Mouse (Mus musculus): ENCODE results near the gene Tef.

Tef gene

DNA sequence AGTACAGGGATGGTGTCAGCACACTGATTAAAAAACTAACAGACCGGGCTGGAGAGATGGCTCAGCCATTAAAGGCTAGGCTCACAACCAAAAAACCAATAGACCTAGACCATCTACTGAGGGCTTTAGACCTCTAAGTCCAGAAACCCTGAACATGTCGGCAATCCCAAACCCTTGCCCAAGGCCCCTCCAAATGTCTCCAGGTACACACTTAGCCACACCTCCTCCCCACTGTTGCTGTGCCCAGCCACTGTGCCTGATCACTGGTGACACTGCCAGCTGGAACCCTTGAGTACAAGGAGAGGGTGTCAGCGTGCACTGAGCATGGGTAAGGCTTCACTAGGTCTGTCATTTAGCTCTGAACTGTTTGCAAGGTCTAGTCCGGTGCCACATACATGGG, 3.8 kb upstream of the Tef start:
- no peak for DNase-seq (ENCODE audit: low spot score in 2 of 2)

DNA sequence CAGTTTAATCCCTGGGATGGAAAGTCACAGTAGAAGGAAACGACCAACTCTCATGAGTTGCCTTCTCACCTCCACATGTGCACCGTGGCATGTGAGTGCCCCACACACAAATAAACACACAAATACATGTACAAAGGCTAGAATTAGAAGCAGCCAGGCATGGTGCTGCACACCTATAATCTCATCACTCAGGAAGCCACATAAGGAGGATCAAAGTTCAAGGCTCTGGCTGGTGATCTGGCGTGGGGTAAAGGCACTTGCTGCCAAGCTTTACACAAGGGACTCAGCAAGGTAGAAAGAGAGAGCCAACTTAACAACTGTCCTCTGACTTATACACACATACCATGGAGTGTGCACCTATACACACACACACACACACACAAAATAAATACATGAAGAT, 1.8 kb upstream of the Tef start:
- DNase-seq (ENCODE audit: low spot score in 2 of 2): no peak

DNA sequence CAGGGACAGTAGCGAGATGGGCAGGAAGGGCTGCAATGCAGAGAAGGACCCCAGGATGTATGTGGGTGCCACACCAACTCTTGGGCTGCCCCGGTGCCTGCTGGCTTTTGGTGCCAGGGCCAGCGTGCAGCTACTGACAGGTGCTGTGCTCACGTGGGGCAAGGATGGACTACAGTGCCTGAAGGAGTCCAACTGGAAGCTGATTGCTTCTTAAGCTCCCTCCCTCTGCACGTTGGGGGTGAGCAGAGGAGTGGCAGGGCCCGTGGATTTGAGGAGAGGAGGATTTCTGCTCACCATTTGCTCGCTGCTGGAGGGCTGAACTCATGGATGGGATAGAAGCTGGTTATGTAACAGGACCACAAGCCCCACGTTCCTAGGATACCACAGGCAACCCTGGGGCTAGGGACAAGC, 725 bp downstream of the Tef start:
- no peak for DNase-seq (ENCODE audit: low spot score in 2 of 2)

DNA sequence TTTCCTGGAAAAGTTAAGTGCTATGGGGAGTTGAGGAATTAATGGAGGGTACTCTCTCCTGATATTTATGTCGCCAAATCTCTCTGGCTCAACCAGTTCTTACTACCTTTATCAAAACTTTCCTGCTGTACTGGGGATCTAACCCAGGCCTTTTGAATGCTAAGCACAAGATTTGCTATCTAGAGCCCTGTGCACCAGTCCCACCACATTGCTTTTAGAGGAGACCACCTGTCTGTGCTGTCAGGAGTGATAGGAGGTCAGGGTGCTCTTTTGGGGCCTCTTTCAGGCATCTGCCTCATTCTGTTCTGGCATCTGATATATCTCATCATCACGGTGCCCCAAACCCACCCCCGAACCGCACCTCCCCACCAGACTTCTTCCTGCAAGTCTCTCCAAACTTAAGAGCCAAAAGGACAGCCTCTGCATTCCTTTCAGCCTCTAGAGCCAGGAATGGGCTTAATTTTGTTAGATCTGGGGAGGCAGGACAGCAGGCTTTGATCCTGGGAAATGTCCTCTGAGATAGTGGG, 1.3 kb downstream of the Tef start:
- no peak for DNase-seq (ENCODE audit: low spot score in 2 of 2)

DNA sequence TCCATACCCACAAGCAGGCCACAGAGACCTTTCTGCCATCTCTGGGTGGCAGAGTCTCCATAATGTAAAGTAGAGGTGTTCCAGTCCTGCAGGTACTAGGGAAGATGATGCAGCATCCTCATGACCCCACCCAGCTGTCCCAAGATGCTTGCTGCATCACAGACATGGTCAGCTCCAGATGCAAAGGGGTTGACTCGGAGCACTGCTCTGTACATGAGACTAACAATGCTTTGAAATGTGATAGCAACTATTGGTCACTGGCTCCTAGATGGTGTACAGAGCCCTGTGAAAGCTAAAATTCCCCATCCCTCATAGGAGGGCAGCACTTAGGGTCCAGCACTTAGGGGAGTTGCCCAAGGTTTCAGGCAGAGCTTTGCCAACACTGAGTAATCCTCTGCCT, 2.0 kb downstream of the Tef start:
- DNase-seq (ENCODE audit: low spot score in 2 of 2): no peak

DNA sequence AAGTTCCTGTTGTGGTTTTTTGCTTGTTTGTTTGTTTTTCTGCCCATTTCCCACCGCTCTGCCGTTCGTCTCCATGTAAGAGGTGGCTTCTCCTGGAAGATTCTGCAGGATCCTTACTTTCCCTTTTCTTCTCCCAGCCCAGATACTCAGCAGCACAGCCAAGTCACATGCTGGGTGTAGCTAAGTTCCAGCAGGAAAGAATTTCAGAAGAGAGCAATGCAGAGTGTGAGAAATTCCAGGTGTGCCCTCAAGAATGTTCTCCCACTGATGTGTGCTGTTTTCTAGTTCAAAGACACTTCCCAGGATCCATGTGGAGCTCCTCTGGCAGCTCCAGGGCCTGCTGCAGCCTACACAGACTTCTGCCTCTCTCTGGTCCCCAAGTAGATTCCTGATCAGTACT, 2.7 kb downstream of the Tef start:
- DNase-seq (ENCODE audit: low spot score in 2 of 2): no peak

DNA sequence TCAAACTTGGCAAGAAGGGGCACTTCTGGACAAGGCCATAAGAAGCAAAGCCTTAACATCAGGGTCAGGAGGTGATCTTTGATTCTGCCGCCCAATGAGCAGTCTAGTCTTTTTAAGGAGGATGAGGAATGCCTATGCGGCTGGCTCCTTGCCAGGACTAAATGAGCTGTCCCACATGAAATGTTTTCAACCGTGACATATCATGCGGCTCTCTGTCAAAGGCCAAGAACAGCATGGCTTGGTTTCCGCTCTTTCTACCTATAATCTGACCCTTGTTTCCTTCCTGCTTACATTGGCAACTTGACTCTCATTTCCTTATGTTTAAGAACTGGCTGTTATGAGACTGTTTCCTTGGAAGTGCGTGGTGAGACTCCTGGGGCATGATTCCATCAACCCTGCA, 3.4 kb downstream of the Tef start:
- no peak for DNase-seq (ENCODE audit: low spot score in 2 of 2)

DNA sequence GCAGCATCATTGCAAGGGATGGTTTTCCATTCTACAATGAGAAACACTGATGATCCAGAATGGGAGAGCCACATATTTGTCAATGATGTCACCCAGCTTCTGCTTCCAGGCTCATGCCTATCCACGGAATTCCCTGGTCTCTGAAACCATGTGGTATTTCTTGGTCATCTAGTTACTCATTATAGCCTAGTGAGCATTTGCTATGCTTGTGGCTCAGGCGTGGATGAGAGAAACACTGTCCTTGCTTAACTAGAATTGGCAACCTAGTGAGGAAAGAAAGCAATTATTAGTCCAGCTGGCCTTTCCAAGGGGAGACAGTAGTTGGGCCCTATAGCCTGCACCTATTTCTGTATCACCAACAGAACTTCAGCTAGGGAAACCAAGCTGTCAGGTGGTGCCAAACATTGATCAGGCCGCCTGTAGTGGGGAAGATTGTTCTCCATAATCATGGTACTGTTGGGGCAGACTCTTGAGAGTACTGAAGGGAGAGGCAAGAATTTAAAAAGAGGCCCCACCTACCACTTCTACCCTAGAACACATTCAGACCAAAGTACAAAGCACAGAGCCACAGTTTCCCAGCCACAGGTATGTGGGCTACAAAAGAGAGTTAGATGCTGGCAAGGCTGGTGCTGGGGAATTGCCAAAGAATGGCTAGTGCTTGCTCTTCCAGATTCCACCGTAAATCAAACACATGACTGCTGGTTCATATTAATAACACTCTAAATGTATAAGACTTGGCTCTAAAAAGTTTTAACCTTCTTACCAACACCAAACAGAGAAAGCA, 4.6 kb downstream of the Tef start:
- no peak for DNase-seq (ENCODE audit: low spot score in 2 of 2)

DNA sequence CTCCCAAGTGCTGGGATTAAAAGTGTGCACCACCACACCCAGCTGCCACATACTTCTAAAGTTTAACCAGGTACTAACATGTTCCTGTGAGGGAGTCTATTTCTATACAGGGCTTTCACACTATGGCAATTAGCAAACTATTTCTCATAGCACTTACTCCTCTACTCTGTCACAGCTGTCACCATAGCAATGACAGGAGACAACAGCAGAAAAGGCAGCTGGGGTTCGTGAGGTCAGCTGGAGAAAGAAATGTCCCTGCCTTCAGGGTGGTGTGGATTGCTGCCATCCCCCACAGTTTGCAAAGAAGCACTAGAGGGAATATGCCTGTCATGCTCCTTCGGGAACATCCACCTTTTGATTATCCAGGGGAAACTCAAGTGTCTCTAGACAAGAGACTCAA, 6.6 kb downstream of the Tef start:
- DNase-seq (ENCODE audit: low spot score in 2 of 2): no peak

DNA sequence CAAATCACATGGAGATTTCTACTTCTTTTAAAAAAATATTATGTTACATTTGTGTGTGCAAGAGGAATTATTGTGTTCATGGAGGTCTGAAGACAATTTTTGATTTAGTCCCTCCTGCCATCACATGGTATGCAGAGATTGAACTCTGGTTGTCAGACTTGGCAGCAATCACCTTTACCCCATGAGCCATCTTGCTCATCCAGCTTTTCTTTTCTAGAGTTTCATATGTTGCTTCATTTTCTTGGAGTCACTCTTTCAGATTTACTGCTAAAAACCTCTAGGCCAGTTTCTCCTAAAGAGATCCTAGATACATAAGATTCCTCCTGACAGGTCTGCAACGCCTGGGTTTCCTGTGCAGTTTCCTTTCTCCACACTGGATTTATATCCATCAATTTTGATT, 7.3 kb downstream of the Tef start:
- DNase-seq (ENCODE audit: low spot score in 2 of 2): no peak

DNA sequence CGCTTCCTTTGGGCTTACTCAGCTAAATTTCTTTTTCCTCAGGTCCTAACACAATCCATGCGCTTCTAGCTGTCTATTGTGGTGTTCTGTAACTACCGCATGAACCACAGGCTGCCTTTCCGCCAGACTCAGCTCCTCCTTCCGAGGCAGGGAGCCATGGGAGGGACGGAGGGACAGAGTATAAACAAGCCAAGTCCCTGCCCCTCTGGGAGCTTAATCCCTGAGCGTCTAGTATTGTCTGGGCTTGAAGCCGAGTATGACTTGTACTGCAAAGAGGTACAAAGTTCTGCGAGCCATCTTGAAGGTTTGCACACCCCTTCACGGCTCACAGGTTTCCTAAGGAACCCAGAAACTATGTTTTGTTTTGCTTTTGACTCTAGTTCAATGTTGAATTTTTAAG, 7.9 kb downstream of the Tef start:
- peak in 1 of 2 experiments; percentile 81 for DNase-seq (ENCODE audit: low spot score in 2 of 2)

DNA sequence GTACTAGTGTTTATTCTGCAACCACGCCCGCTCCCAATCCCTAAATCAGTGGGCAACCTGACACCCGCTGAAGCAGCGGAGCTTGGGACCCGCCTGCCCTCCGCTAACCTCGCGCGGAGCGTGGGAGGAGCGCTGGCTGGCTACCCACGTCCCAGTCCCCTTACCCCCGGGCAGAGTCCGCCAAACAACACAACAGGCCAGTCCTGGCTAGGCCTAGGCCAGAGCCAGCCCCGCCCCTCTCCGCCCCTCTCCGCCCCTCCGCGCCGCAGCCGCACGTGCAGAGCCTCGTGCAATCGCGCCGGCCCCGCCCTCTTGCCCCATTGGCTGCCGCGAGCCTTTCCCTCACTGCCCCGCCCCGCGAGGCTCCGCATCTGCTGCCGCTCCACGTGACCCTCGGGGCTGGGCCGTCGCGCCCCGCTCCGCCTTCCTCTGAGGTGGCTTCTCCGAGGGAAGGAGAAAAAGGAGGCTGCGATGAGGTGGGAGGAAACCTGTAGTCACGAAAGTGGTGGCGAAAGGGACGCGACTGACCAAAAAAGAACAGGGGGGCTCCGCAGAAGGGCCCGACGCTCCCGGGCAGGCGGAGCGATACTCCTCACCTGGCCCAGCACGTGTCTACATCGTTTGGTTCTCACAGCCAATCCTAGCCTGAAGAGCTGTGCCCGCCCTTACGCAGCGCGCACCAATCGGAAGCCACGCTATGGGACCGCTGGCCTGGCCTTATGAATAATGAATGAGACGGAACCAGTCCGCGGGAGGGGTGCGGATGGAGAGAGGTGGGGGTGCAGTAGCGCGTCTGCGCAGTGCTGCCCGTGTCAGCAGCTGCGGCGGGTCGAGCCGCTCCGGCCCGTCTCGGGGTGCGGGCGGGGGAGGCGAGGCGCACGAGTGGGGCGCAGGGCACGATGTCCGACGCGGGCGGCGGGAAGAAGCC, 8.7 kb downstream of the Tef start:
- DNase-seq (ENCODE audit: low spot score in 2 of 2): peak; percentile 98 to 99

DNA sequence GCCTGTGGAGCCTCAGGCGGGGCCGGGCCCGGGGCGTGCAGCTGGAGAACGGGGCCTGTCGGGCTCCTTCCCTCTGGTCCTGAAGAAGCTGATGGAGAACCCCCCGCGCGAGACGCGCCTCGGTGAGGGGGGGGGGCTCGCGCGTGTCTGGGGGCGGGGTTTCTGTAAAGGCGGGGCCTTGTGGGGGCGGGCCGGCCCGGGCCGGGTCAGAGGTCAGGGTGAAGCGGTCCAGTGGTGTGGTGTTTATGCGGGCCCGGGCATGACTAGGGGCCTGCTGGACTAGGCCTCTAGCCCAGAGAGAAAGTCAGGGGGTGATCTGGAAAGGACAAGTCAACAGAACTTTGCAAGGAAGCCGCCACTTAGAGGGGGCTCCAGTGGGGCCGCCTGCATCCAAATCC, 9.4 kb downstream of the Tef start:
- DNase-seq (ENCODE audit: low spot score in 2 of 2): no peak

DNA sequence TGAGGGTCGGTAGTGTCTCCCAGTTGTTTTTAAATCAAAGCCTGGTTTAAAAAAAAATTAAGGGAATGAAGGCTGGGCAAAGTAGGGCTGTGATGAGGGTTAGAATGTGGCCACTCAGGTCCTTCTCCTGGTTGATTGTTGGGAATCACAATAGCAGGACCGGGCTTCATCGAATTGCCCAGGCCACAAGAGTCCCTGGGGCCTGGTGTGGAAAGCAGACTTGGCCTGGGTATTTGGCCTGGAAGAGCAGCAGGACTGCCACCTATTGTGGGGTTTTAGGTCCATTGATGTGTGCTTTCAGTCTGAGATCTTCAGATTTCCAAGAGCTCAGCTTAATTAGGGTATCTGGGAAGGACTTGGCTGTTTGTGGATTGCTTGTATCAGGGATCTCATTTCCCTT, 10.1 kb downstream of the Tef start:
- DNase-seq (ENCODE audit: low spot score in 2 of 2): no peak

DNA sequence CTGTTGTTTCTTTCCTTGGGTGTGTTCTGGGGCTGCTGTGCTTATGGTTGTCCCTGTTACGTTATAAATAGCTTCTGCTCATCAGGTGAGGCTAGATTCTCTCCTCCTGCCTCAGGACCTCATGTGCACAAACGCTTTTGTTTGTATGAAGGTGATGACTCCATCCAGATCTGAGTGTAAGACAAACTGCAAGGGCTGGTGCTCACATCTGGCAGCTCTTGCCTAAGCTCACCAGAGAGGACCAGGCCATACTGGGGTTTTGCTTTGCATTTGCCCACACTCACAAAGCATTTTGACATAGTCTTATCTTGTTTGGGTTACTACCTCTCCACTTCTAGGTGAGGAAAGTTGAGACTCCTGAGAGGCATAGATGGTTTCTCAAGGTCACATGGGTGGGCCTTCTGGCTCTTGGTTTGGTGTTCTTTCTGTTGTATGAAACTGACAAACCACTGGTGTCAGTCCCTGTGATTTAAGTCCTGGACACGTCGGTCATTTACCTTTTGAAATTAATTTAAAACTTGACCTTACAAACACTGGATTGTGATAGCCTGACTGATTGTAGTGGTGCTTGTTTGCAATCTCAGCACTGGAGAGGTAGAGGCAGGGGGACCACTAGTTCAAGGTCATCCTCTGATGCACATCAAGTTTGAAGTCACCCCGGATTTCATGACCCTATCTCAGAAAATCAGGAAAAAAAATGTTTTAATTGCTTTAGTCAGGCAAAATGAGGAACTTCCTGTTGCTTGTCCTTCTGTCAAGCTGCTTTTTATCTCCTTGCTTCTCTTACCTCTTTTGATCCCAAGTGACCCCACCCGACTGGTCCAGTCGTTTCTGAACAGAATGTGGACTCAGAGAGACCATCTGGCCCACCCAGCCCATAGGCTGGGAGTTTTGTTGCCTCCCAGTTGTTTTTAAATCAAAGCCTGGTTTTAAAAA, 10.7 kb downstream of the Tef start:
- DNase-seq (ENCODE audit: low spot score in 2 of 2): no peak

DNA sequence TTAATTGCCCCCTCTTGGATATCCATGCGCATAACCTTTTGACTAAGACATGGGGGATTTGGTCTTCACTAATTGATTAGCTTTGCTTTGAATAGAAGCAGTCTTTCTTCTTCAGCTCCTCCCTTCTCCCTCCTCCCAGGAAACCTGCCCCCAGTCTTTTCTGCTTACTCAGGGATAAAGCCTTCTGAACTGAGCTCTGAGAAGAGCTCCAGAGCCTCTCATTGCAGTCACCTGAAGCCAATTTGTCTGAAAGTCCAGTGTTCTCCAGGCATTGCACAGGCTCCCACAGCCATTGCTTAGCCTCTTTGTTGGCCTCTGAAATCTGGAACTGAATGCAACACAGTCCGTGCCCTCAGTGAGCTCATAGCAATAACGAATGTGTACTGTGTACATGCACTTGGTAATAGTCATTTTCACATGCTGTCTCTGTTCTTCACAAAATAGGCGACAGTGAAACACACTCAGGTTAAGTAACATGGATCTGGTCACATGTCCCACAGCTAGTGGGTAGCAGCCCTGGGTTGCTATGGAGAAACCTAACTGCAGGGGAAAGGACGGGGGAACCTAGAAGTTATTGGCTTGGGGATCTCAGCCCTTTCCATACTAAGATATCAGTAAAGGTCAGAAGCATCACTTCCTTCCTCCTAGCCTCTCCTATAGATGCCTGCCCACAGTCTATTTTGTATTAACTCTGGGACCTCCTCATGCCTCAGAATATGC, 11.9 kb downstream of the Tef start:
- DNase-seq (ENCODE audit: low spot score in 2 of 2): no peak

DNA sequence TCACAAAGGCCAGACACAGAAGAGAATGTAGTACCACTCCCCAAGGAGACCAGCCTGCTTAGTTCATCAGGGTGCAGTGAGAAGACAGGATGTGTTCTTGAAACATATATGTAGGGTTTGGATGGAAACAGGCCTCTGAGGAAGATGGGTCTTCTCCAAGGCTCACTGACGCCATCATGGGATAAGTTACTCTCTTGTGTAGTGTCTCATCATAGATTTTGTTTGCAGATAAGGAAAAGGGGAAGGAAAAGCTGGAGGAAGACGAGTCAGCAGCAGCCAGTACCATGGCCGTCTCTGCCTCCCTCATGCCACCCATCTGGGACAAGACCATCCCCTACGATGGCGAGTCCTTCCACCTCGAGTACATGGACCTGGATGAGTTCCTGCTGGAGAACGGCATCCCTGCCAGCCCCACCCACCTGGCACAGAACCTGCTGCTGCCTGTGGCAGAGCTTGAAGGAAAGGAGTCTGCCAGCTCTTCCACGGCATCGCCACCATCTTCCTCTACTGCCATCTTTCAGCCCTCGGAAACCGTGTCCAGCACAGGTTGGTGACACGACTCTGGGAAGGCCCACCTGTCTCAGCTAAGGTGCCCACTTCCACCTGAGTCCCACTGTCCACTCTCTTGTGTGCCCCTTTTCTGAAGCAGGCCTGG, 12.6 kb downstream of the Tef start:
- DNase-seq (ENCODE audit: low spot score in 2 of 2): no peak

DNA sequence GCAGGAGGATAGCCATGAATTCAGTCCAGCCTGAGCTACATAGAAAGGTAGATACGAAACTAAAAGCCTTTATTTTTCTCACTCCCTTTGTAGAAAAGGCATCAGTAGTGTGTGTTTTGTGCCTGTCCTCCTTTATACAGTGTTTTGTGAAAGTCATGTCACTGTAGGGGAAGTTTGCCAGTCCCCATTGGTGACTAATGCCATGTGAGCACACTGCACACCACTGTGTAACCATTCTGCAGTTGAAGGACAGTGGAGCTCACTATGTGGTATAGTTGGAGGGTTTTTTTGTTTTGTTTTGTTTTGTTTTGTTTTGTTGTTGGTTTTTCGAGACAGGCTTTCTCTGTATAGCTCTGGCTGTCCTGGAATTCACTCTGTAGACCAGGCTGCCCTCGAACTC, 16.2 kb downstream of the Tef start:
- DNase-seq (ENCODE audit: low spot score in 2 of 2): no peak

DNA sequence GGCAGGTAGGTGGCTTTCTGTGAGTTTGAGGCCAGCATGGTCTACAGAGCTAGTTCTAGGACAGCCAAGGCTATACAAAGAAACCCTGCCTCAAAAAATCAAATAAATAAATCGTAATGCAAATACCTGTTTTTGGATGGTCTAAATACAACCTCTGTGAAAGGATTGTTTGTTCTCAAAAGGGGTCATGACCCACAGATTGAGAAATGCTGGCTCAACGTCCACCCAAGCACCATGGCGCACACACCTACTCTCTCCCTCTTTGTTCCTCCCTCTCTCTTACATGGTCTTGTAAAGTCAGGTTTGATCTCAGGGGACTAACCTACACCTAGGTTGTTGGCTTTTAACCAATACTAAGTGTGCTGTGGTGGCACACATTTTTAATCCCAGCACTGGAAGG, 20.4 kb downstream of the Tef start:
- no peak for DNase-seq (ENCODE audit: low spot score in 2 of 2)

DNA sequence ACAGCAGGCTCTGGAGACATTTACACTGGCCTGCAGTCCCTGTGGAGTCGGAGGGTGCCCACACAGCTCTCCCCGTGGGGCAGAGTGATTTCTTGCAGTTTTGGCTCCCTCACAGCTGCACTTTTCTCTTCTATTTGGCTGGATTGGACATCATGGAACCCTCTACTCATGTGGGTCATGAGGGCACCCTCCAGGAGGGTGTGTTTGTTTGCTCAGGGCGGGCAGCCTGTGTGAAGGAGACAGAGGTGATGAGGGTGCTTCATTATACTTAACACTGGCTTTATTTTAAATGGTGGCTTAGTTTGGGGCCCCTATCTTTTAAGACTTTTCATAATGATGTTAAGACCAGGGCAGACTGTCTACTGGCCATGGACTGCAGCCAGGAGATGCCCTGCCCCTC, 22.6 kb downstream of the Tef start:
- DNase-seq (ENCODE audit: low spot score in 2 of 2): no peak
